Mouse (Mus musculus): ENCODE measurements at regions not wholly inside any gene's neighbourhood (a gene's known extent, or its start where the extent isn't known, plus 50 kb on each side); places are given as distances from the start of the nearest gene placed in this dataset.

DNA sequence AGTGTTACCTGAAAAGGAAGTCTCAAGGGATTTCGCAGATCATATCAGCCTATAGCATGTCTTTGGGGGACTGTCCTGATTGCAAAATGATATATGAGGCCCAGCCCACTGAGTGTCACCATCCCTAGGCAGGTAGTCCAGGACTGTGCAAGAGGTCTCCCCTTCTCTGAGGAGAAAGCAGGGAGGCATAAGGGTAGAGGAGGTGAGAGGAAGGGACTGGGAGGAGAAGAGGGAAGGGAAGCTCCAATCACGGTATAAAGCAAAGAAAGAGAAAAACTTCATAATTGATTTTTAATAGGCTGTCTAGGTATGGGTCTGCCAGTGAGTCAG, 291.1 kb upstream of the Map3k7 start:
- Histone ChIP-seq H3K4me1 (ENCODE audit: control insufficient read depth in 1 of 2, insufficient read depth in 2 of 2, low read length in 2 of 2) (no peaks in the 10 kb centered on the region), H3K36me3 (ENCODE audit: control insufficient read depth in 1 of 2, insufficient read depth in 2 of 2, low read length in 2 of 2) (no peaks in the 10 kb centered on the region), H3K27ac (ENCODE audit: control insufficient read depth, low read depth, low read length) (no peak overlapping the region), H3K27me3 (ENCODE audit: control insufficient read depth in 1 of 2, insufficient read depth in 2 of 2, low read length in 2 of 2) (no peaks in the 10 kb centered on the region), H3K9me3 (replicated peaks; ENCODE audit: insufficient read depth, low read length) (no peaks in the 10 kb centered on the region), H3K79me2 (ENCODE audit: control insufficient read depth, insufficient read depth, low read length, poor library complexity) (no peaks in the 10 kb centered on the region), H3K9ac (ENCODE audit: control insufficient read depth, low read depth, low read length, poor library complexity, severe bottlenecking) (no peak overlapping the region), H3K4me3 (ENCODE audit: control insufficient read depth in 1 of 2, insufficient read depth in 1 of 2, low read depth in 2 of 2, low read length in 2 of 2) (no peak overlapping the region)
- TF ChIP-seq TAL1 (IDR thresholded peaks at IDR 0.05; ENCODE audit: low read length) (no peak), ZNF384 (IDR thresholded peaks at IDR 0.05; ENCODE audit: low read depth, low read length) (no peak), BHLHE40 (IDR thresholded peaks at IDR 0.05; ENCODE audit: borderline replicate concordance, low read depth, low read length) (no peak), ELF1 (IDR thresholded peaks at IDR 0.05; ENCODE audit: low read depth, low read length) (no peak), ZKSCAN1 (IDR thresholded peaks at IDR 0.05; ENCODE audit: low read depth, low read length) (no peak)
- no peak for DNase-seq (ENCODE audit: low read depth, low spot score)

GRCm38 (mm10) chr4:31679007-31679590, 284.8 kb upstream of the Map3k7 start:
- DNase-seq (ENCODE audit: low read depth, low spot score) = no peak
- no peak overlapping the region for H3K4me3 ChIP-seq (ENCODE audit: control insufficient read depth in 1 of 2, insufficient read depth in 1 of 2, low read depth in 2 of 2, low read length in 2 of 2)

DNA sequence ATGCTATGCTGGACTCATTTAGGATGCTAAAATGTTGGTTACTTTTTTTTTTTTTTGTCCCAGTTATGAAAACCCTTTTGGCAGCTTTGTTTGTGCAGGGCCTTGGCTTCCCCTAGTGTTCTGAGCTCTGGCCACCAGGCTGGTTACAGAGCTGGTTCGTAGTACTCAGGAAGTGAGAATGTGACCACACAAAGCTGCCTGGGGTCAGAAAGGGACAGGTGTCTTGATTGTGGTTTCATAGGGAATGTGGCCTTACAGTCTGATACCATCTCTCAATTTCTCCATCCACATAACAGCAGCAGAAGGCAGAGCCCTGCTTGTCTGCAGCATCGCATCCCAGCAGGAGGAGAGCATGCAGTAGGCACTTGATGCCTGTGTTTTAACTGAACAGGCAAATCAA, 282.9 kb upstream of the Map3k7 start:
- no peak overlapping the region for H3K27ac ChIP-seq (ENCODE audit: control insufficient read depth, low read depth, low read length)
- no peak for TF ChIP-seq ZKSCAN1 (IDR thresholded peaks at IDR 0.05; ENCODE audit: low read depth, low read length)
- no peak for TF ChIP-seq BHLHE40 (IDR thresholded peaks at IDR 0.05; ENCODE audit: borderline replicate concordance, low read depth, low read length)
- TF ChIP-seq HCFC1 (IDR thresholded peaks at IDR 0.05; ENCODE audit: low read depth, low read length) = no peak
- TF ChIP-seq ZC3H11A (IDR thresholded peaks at IDR 0.05; ENCODE audit: low read depth, low read length) = no peak
- no peak for TF ChIP-seq NRF1 (IDR thresholded peaks at IDR 0.05; ENCODE audit: insufficient read depth, low read depth, low read length, poor library complexity, severe bottlenecking)
- TF ChIP-seq ETS1 (IDR thresholded peaks at IDR 0.05; ENCODE audit: low read depth, low read length) = no peak
- TF ChIP-seq RCOR1 (IDR thresholded peaks at IDR 0.05; ENCODE audit: low read depth, low read length) = no peak
- no peak for TF ChIP-seq ZMIZ1 (IDR thresholded peaks at IDR 0.05; ENCODE audit: low read depth, low read length)
- TF ChIP-seq TBP (IDR thresholded peaks at IDR 0.05; ENCODE audit: low read depth, low read length) = no peak
- no peak for TF ChIP-seq JUND (IDR thresholded peaks at IDR 0.05; ENCODE audit: low read depth, low read length)
- no peak for TF ChIP-seq EP300 (IDR thresholded peaks at IDR 0.05; ENCODE audit: low read depth in 1 of 2, low read length in 2 of 2)
- no peak for TF ChIP-seq CTCF (IDR thresholded peaks at IDR 0.05 in 2 of 3, conservative IDR thresholded peaks at IDR 0.05 in 1 of 3; ENCODE audit: control insufficient read depth in 1 of 3, insufficient read depth in 1 of 3, low read depth in 2 of 3, low read length in 3 of 3, poor library complexity in 1 of 3, severe bottlenecking in 1 of 3)
- no peak for TF ChIP-seq ELF1 (IDR thresholded peaks at IDR 0.05; ENCODE audit: low read depth, low read length)
- no peak overlapping the region for H3K4me3 ChIP-seq (ENCODE audit: control insufficient read depth in 1 of 2, insufficient read depth in 1 of 2, low read depth in 2 of 2, low read length in 2 of 2)
- H3K9me3 ChIP-seq (replicated peaks; ENCODE audit: insufficient read depth, low read length) = no peaks in the 10 kb centered on the region
- H3K27me3 ChIP-seq (ENCODE audit: control insufficient read depth in 1 of 2, insufficient read depth in 2 of 2, low read length in 2 of 2) = no peaks in the 10 kb centered on the region
- no peaks in the 10 kb centered on the region for H3K36me3 ChIP-seq (ENCODE audit: control insufficient read depth in 1 of 2, insufficient read depth in 2 of 2, low read length in 2 of 2)
- H3K9ac ChIP-seq (ENCODE audit: control insufficient read depth, low read depth, low read length, poor library complexity, severe bottlenecking) = no peak overlapping the region
- DNase-seq (ENCODE audit: low read depth, low spot score) = no peak
- no peaks in the 10 kb centered on the region for H3K79me2 ChIP-seq (ENCODE audit: control insufficient read depth, insufficient read depth, low read length, poor library complexity)
- no peaks in the 10 kb centered on the region for H3K4me1 ChIP-seq (ENCODE audit: control insufficient read depth in 1 of 2, insufficient read depth in 2 of 2, low read length in 2 of 2)

More at GRCm38 (mm10) chr4:31679007-31679590, 284.8 kb upstream of the Map3k7 start:
- Histone ChIP-seq H3K9me3 (replicated peaks; ENCODE audit: insufficient read depth, low read length) (no peaks in the 10 kb centered on the region), H3K27me3 (ENCODE audit: control insufficient read depth in 1 of 2, insufficient read depth in 2 of 2, low read length in 2 of 2) (no peaks in the 10 kb centered on the region), H3K27ac (ENCODE audit: control insufficient read depth, low read depth, low read length) (no peak overlapping the region), H3K79me2 (ENCODE audit: control insufficient read depth, insufficient read depth, low read length, poor library complexity) (no peaks in the 10 kb centered on the region), H3K36me3 (ENCODE audit: control insufficient read depth in 1 of 2, insufficient read depth in 2 of 2, low read length in 2 of 2) (no peaks in the 10 kb centered on the region), H3K4me1 (ENCODE audit: control insufficient read depth in 1 of 2, insufficient read depth in 2 of 2, low read length in 2 of 2) (no peaks in the 10 kb centered on the region), H3K9ac (ENCODE audit: control insufficient read depth, low read depth, low read length, poor library complexity, severe bottlenecking) (no peak overlapping the region)
- TF ChIP-seq E2F4 (IDR thresholded peaks at IDR 0.05; ENCODE audit: borderline replicate concordance, low read depth, low read length) (no peak), ETS1 (IDR thresholded peaks at IDR 0.05; ENCODE audit: low read depth, low read length) (no peak), TCF12 (IDR thresholded peaks at IDR 0.05; ENCODE audit: low read depth, low read length) (no peak), MAZ (IDR thresholded peaks at IDR 0.05; ENCODE audit: low read depth, low read length) (no peak), BHLHE40 (IDR thresholded peaks at IDR 0.05; ENCODE audit: borderline replicate concordance, low read depth, low read length) (no peak), USF1 (IDR thresholded peaks at IDR 0.05; ENCODE audit: low read depth, low read length) (no peak), CHD2 (IDR thresholded peaks at IDR 0.05; ENCODE audit: low read length) (no peak), CTCF (IDR thresholded peaks at IDR 0.05 in 2 of 3, conservative IDR thresholded peaks at IDR 0.05 in 1 of 3; ENCODE audit: control insufficient read depth in 1 of 3, insufficient read depth in 1 of 3, low read depth in 2 of 3, low read length in 3 of 3, poor library complexity in 1 of 3, severe bottlenecking in 1 of 3) (no peak), TBP (IDR thresholded peaks at IDR 0.05; ENCODE audit: low read depth, low read length) (no peak), MYC (IDR thresholded peaks at IDR 0.05; ENCODE audit: low read depth, low read length) (no peak), HCFC1 (IDR thresholded peaks at IDR 0.05; ENCODE audit: low read depth, low read length) (no peak), RAD21 (IDR thresholded peaks at IDR 0.05; ENCODE audit: low read depth, low read length) (no peak), ZC3H11A (IDR thresholded peaks at IDR 0.05; ENCODE audit: low read depth, low read length) (no peak), RCOR1 (IDR thresholded peaks at IDR 0.05; ENCODE audit: low read depth, low read length) (no peak), MXI1 (IDR thresholded peaks at IDR 0.05; ENCODE audit: low read depth, low read length) (no peak), USF2 (IDR thresholded peaks at IDR 0.05; ENCODE audit: borderline replicate concordance in 1 of 2, insufficient read depth in 1 of 2, low read depth in 1 of 2, low read length in 2 of 2) (no peak), SIN3A (IDR thresholded peaks at IDR 0.05; ENCODE audit: low read length) (no peak), GABPA (IDR thresholded peaks at IDR 0.05; ENCODE audit: low read depth, low read length) (no peak), MEF2A (IDR thresholded peaks at IDR 0.05; ENCODE audit: extremely low read depth, insufficient replicate concordance, low read depth, low read length, poor library complexity, severe bottlenecking) (no peak)

Measured in MEL (cell line).